32 mouse cellular contexts compared by ENCODE assay signal in genomic region chr3:143997909-143998308, GRCm38 (mm10).
"Had no signal": no experiment of that assay in that cellular context is flagged by ENCODE, and none has a peak within 500 bp of the region (broad histone marks: within the 10 kb centered on the region; RNA-seq: fewer than 3 reads in every experiment).

No protein-coding gene starts in this region.

- H3K36me3 ChIP-seq: limb, embryonic 10.5 days; limb, embryonic 12.5 days; limb, embryonic 13.5 days; limb, embryonic 15.5 days; liver, embryonic 12.5 days; liver, embryonic 13.5 days; liver, embryonic 15.5 days; lung, embryonic 15.5 days; midbrain, embryonic 10.5 days; midbrain, embryonic 12.5 days; midbrain, embryonic 13.5 days; midbrain, embryonic 15.5 days; neural tube, embryonic 12.5 days had no signal

- ATAC-seq: liver, embryonic 12.5 days; liver, postnatal 0 days; lung, postnatal 0 days; midbrain, embryonic 13.5 days; midbrain, embryonic 15.5 days; midbrain, embryonic 16.5 days had no signal

- H3K9me3 ChIP-seq: limb, embryonic 10.5 days; limb, embryonic 12.5 days; limb, embryonic 13.5 days; limb, embryonic 15.5 days; liver, embryonic 12.5 days; liver, embryonic 13.5 days; liver, embryonic 15.5 days; lung, embryonic 15.5 days; midbrain, embryonic 10.5 days; midbrain, embryonic 12.5 days; midbrain, embryonic 13.5 days; midbrain, embryonic 15.5 days; neural tube, embryonic 12.5 days had no signal

- H3K4me2 ChIP-seq: limb, embryonic 12.5 days; limb, embryonic 13.5 days; limb, embryonic 15.5 days; liver, embryonic 11.5 days; liver, embryonic 12.5 days; liver, embryonic 13.5 days; liver, embryonic 15.5 days; lung, embryonic 14.5 days; lung, embryonic 15.5 days; midbrain, embryonic 11.5 days; midbrain, embryonic 12.5 days; midbrain, embryonic 13.5 days; midbrain, embryonic 15.5 days; neural tube, embryonic 12.5 days had no signal

- H3K27me3 ChIP-seq: limb, embryonic 12.5 days; limb, embryonic 13.5 days; limb, embryonic 15.5 days; liver, embryonic 12.5 days; liver, embryonic 13.5 days; liver, embryonic 15.5 days; lung, embryonic 15.5 days; megakaryocyte, embryonic 14.5 days; midbrain, embryonic 12.5 days; midbrain, embryonic 13.5 days; midbrain, embryonic 15.5 days; neural tube, embryonic 12.5 days had no signal

- H3K27ac ChIP-seq: limb, embryonic 10.5 days; limb, embryonic 12.5 days; limb, embryonic 13.5 days; limb, embryonic 15.5 days; liver, embryonic 12.5 days; liver, embryonic 13.5 days; liver, embryonic 14.5 days; liver, embryonic 15.5 days; lung, embryonic 15.5 days; macrophage; midbrain, embryonic 10.5 days; midbrain, embryonic 12.5 days; midbrain, embryonic 13.5 days; midbrain, embryonic 15.5 days; neural tube, embryonic 12.5 days had no signal

- H3K4me3 ChIP-seq: limb, embryonic 10.5 days; limb, embryonic 12.5 days; limb, embryonic 13.5 days; limb, embryonic 15.5 days; liver, embryonic 12.5 days; liver, embryonic 13.5 days; liver, embryonic 15.5 days; lung, embryonic 15.5 days; megakaryocyte, embryonic 14.5 days; midbrain, embryonic 10.5 days; midbrain, embryonic 12.5 days; midbrain, embryonic 13.5 days; midbrain, embryonic 15.5 days; myocyte; neural tube, embryonic 12.5 days had no signal

- H3K4me1 ChIP-seq: limb, embryonic 10.5 days; limb, embryonic 12.5 days; limb, embryonic 13.5 days; limb, embryonic 15.5 days; liver, embryonic 12.5 days; liver, embryonic 13.5 days; liver, embryonic 15.5 days; lung, embryonic 15.5 days; megakaryocyte, embryonic 14.5 days; midbrain, embryonic 10.5 days; midbrain, embryonic 12.5 days; midbrain, embryonic 13.5 days; midbrain, embryonic 15.5 days; neural tube, embryonic 12.5 days had no signal

- DNase-seq: left cerebral cortex, postnatal 4 days; liver; liver, embryonic 13.5 days; liver, postnatal 0 days; lung, adult 18-20 months; lung, adult 2 months; lung, embryonic 14.5 days; lung, postnatal 10 days; lung, postnatal 14 days; lung, postnatal 36 days; lung, postnatal 4 days; midbrain, embryonic 14.5 days had no signal

- H3K9ac ChIP-seq: limb, embryonic 12.5 days; limb, embryonic 13.5 days; limb, embryonic 15.5 days; liver, embryonic 12.5 days; liver, embryonic 13.5 days; liver, embryonic 14.5 days; liver, embryonic 15.5 days; liver, postnatal 0 days; lung, embryonic 14.5 days; lung, embryonic 15.5 days; midbrain, embryonic 12.5 days; midbrain, embryonic 13.5 days; midbrain, embryonic 15.5 days; neural tube, embryonic 12.5 days had no signal
